Mouse (Mus musculus) lung, embryonic 14.5 days (tissue): Measurements from ENCODE around the gene Cacnb2. TPM values are rescaled to one million over a fixed set of nuclear protein-coding genes. Genes with fewer than 3 reads are reported as not detected.

Experiments used
- ATAC-seq: fragments of 200-750 bp; cut with Nextera tagmentation; 2 replicates; pipeline ENCODE4 v1.8.0; 2017; ENCODE audit warnings: mild to moderate bottlenecking, moderate TSS enrichment, moderate library complexity; ENCODE audit not compliant: insufficient read depth
- DNase-seq: peaks from one replicate; pipeline ENCODE4 v3.0.0-alpha.2; 2015
- H3K27ac ChIP-seq: fragments of 300-500 bp; sonication (generic); 2 replicates; pipeline ENCODE4 v1.5.1; 2014; ENCODE audit warnings: low read depth, mild to moderate bottlenecking, moderate library complexity
- H3K27me3 ChIP-seq: fragments of 300-500 bp; sonication (generic); 2 replicates; pipeline ENCODE4 v1.6.1; 2014; ENCODE audit warnings: low read length, control low read depth; ENCODE audit not compliant: insufficient read depth
- H3K36me3 ChIP-seq: fragments of 300-500 bp; sonication (generic); 2 replicates; pipeline ENCODE4 v1.6.1; 2014; ENCODE audit warnings: control low read depth; ENCODE audit not compliant: insufficient read depth
- H3K4me1 ChIP-seq: fragments of 300-500 bp; sonication (generic); 2 replicates; pipeline ENCODE4 v1.6.1; 2014; ENCODE audit warnings: antibody characterized with exemption, control low read depth; ENCODE audit not compliant: insufficient read depth
- H3K4me2 ChIP-seq: fragments of 300-500 bp; sonication (generic); 2 replicates; pipeline ENCODE4 v1.6.1; 2014; ENCODE audit warnings: mild to moderate bottlenecking
- H3K4me3 ChIP-seq: fragments of 300-500 bp; sonication (generic); 2 replicates; pipeline ENCODE4 v1.5.1; 2014; ENCODE audit warnings: low read depth, low read length
- H3K9ac ChIP-seq: fragments of 300-500 bp; sonication (generic); 2 replicates; pipeline ENCODE4 v1.6.1; 2014
- H3K9me3 ChIP-seq: fragments of 300-500 bp; sonication (generic); 2 replicates; pipeline ENCODE4 v1.6.1; 2016; ENCODE audit warnings: low read depth, low read length, control low read depth
- CTCF ChIP-seq: IDR thresholded peaks from 2 replicates; pipeline ENCODE4 v1.5.1; 2016; ENCODE audit warnings: antibody characterized with exemption, low read depth
- WGBS: fragments of 180-500 bp; shearing (Covaris S2); extraction: QIAGEN DNeasy Blood & Tissue Kit; methylation state at CpG from one replicate; pipeline ENCODE4 v1.1.7; 2014; 5-methylcytosine and 5-hydroxymethylcytosine counted together
- polyA plus RNA-seq: library from polyadenylated mRNA; unstranded; fragments of >200 nt; fragmentation: Nextera tagmentation; extraction: Ambion mirVana; gene quantifications from 2 replicates; pipeline ENCODE4 v1.2.1, GENCODE M21; 2014

The Cacnb2 gene
- polyA plus RNA-seq, 1 experiment from 2014 or later = 9.8 TPM

- Histone ChIP-seq H3K9ac (no peak overlapping the region), H3K27ac (no peak overlapping the region), H3K4me3 (no peak overlapping the region), H3K4me1 (0 out of 2 replicates have a peak, but pooled peaks cover 3% of the 10 kb centered on the region), H3K9me3 (no peaks in the 10 kb centered on the region), H3K36me3 (no peaks in the 10 kb centered on the region), H3K4me2 (no peak overlapping the region), H3K27me3 (no peaks in the 10 kb centered on the region)
- 52% methylated on average over 4 of the region's 4 CpGs for WGBS
- ATAC-seq (no peak), DNase-seq (no peak)
- TF ChIP-seq CTCF = no peak
Measured at GRCm38 (mm10) chr2:14656673-14657072, 53.8 kb downstream of the Cacnb2 start.

- no peaks in the 10 kb centered on the region for H3K9me3 ChIP-seq
- DNase-seq = no peak
- H3K4me1 ChIP-seq = 0 out of 2 replicates have a peak, but pooled peaks cover 3% of the 10 kb centered on the region
- ATAC-seq = no peak
- H3K9ac ChIP-seq = no peak overlapping the region
- H3K4me2 ChIP-seq = no peak overlapping the region
- WGBS = 64% methylated on average over 3 of the region's 3 CpGs
- H3K27me3 ChIP-seq = no peaks in the 10 kb centered on the region
- H3K4me3 ChIP-seq = no peak overlapping the region
- no peak overlapping the region for H3K27ac ChIP-seq
- no peaks in the 10 kb centered on the region for H3K36me3 ChIP-seq
- no peak for TF ChIP-seq CTCF
Measured at GRCm38 (mm10) chr2:14657205-14657844, 54.4 kb downstream of the Cacnb2 start.

- TF ChIP-seq CTCF = no peak
- Histone ChIP-seq H3K9ac (no peak overlapping the region), H3K36me3 (no peaks in the 10 kb centered on the region), H3K27me3 (no peaks in the 10 kb centered on the region), H3K4me2 (no peak overlapping the region), H3K4me3 (no peak overlapping the region), H3K9me3 (no peaks in the 10 kb centered on the region), H3K27ac (no peak overlapping the region), H3K4me1 (no peaks in the 10 kb centered on the region)
- 56% methylated on average over 1 of the region's 1 CpGs for WGBS
- DNase-seq = no peak
- no peak for ATAC-seq
Measured at GRCm38 (mm10) chr2:14665213-14665612, 62.3 kb downstream of the Cacnb2 start.

- no peak overlapping the region for H3K9ac ChIP-seq
- WGBS = 93% methylated on average over 8 of the region's 8 CpGs
- H3K4me1 ChIP-seq = 0 out of 2 replicates have a peak, but pooled peaks cover 5% of the 10 kb centered on the region
- H3K4me2 ChIP-seq = no peak overlapping the region
- no peaks in the 10 kb centered on the region for H3K27me3 ChIP-seq
- H3K36me3 ChIP-seq = no peaks in the 10 kb centered on the region
- TF ChIP-seq CTCF = no peak
- ATAC-seq = no peak
- H3K4me3 ChIP-seq = no peak overlapping the region
- H3K27ac ChIP-seq = no peak overlapping the region
- no peaks in the 10 kb centered on the region for H3K9me3 ChIP-seq
- no peak for DNase-seq
Measured at GRCm38 (mm10) chr2:14672117-14672516, 69.2 kb downstream of the Cacnb2 start.

GRCm38 (mm10) chr2:14676885-14677516, 74.1 kb downstream of the Cacnb2 start:
- ATAC-seq (peak; percentile 35; the same call in 1 of the 2 replicates), DNase-seq (peak; percentile 88)
- Histone ChIP-seq H3K4me1 (0 out of 2 replicates have a peak, but pooled peaks cover 6% of the 10 kb centered on the region), H3K4me3 (no peak overlapping the region), H3K9me3 (no peaks in the 10 kb centered on the region), H3K9ac (no peak overlapping the region), H3K27ac (no peak overlapping the region), H3K27me3 (no peaks in the 10 kb centered on the region), H3K36me3 (no peaks in the 10 kb centered on the region), H3K4me2 (no peak overlapping the region)
- WGBS = 18% methylated on average over 6 of the region's 6 CpGs
- peak; percentile 77 for TF ChIP-seq CTCF

- H3K36me3 ChIP-seq = no peaks in the 10 kb centered on the region
- TF ChIP-seq CTCF = no peak
- no peaks in the 10 kb centered on the region for H3K4me1 ChIP-seq
- H3K4me2 ChIP-seq = no peak overlapping the region
- DNase-seq (no peak), ATAC-seq (no peak)
- H3K27me3 ChIP-seq = no peaks in the 10 kb centered on the region
- no peak overlapping the region for H3K4me3 ChIP-seq
- no peak overlapping the region for H3K27ac ChIP-seq
- no peak overlapping the region for H3K9ac ChIP-seq
- H3K9me3 ChIP-seq = no peaks in the 10 kb centered on the region
Measured at GRCm38 (mm10) chr2:14684231-14684630, 81.3 kb downstream of the Cacnb2 start.

- peak; percentile 60 for TF ChIP-seq CTCF
- ATAC-seq (peak; percentile 24; the same call in 1 of the 2 replicates), DNase-seq (peak; percentile 90)
- H3K36me3 ChIP-seq = no peaks in the 10 kb centered on the region
- H3K4me2 ChIP-seq = no peak overlapping the region
- no peak overlapping the region for H3K9ac ChIP-seq
- 73% methylated on average over 1 of the region's 1 CpGs for WGBS
- no peak overlapping the region for H3K4me3 ChIP-seq
- no peaks in the 10 kb centered on the region for H3K4me1 ChIP-seq
- H3K27me3 ChIP-seq = no peaks in the 10 kb centered on the region
- H3K27ac ChIP-seq = no peak overlapping the region; the same call in 1 of the 2 replicates
- H3K9me3 ChIP-seq = no peaks in the 10 kb centered on the region
Measured at GRCm38 (mm10) chr2:14702973-14703645, 100.2 kb downstream of the Cacnb2 start.
